Mouse (Mus musculus) liver, embryonic 14.5 days (tissue): Measurements from ENCODE around the gene Pin1. TPM values are rescaled to one million over a fixed set of nuclear protein-coding genes. Genes with fewer than 3 reads are reported as not detected.

Experiments used
- ATAC-seq: fragments of 200-750 bp; cut with Nextera tagmentation; 2 replicates; pipeline ENCODE4 v1.8.0; 2017; ENCODE audit warnings: moderate number of reproducible peaks, mild to moderate bottlenecking, moderate library complexity; ENCODE audit not compliant: insufficient read depth
- DNase-seq, 3 experiments: peaks; one replicate each; pipeline ENCODE4 v3.0.0-alpha.2; 2012 to 2013; ENCODE audit warnings: low read depth in 3 of 3, low spot score in 3 of 3
- H3K27ac ChIP-seq: fragments of 300-500 bp; sonication (generic); 2 replicates; pipeline ENCODE4 v1.5.1; 2014; ENCODE audit warnings: moderate library complexity, mild to moderate bottlenecking, control low read depth, inconsistent platforms
- H3K27me3 ChIP-seq: fragments of 300-500 bp; sonication (generic); 2 replicates; pipeline ENCODE4 v1.6.1; 2014; ENCODE audit warnings: mild to moderate bottlenecking, low read length, moderate library complexity; ENCODE audit not compliant: control insufficient read depth, insufficient read depth
- H3K36me3 ChIP-seq: fragments of 300-500 bp; sonication (generic); replicated peaks from 2 replicates; pipeline ENCODE4 v1.6.1; 2014; ENCODE audit warnings: low read depth; ENCODE audit not compliant: control insufficient read depth, insufficient read depth
- H3K4me1 ChIP-seq, 2 experiments: fragments of 200-500 bp in 1 of 2; fragments of 300-500 bp in 1 of 2; sonication (generic) in 1 of 2; replicated peaks; 2 replicates each; pipeline ENCODE4 v1.6.1; 2012 to 2014; ENCODE audit warnings: antibody characterized with exemption in 1 of 2, inconsistent platforms in 1 of 2, low read length in 1 of 2; ENCODE audit not compliant: control insufficient read depth in 2 of 2, insufficient read depth in 2 of 2
- H3K4me2 ChIP-seq: fragments of 300-500 bp; sonication (generic); 2 replicates; pipeline ENCODE4 v1.6.1; 2014; ENCODE audit warnings: low read depth, mild to moderate bottlenecking, control low read depth, moderate library complexity
- H3K4me3 ChIP-seq, 2 experiments: fragments of 200-500 bp in 1 of 2; fragments of 300-500 bp in 1 of 2; sonication (generic) in 1 of 2; 2 replicates each; pipeline ENCODE4 v1.5.1; 2012 to 2014; ENCODE audit warnings: low read depth in 2 of 2, low read length in 2 of 2, mild to moderate bottlenecking in 2 of 2, control low read depth in 1 of 2, inconsistent platforms in 1 of 2, moderate library complexity in 1 of 2; ENCODE audit not compliant: insufficient read depth in 1 of 2
- H3K9ac ChIP-seq: fragments of 300-500 bp; sonication (generic); replicated peaks from 2 replicates; pipeline ENCODE4 v1.6.1; 2014; ENCODE audit warnings: mild to moderate bottlenecking, control low read depth, moderate library complexity
- H3K9me3 ChIP-seq: fragments of 300-500 bp; sonication (generic); 2 replicates; pipeline ENCODE4 v1.6.1; 2016; ENCODE audit warnings: low read length, mixed read lengths; ENCODE audit not compliant: control insufficient read depth
- CTCF ChIP-seq: IDR thresholded peaks from 2 replicates; pipeline ENCODE4 v1.5.1; 2016; ENCODE audit warnings: antibody characterized with exemption, low read depth, control low read depth
- EP300 ChIP-seq: IDR thresholded peaks from 2 replicates; pipeline ENCODE4 v1.6.1; 2016; ENCODE audit warnings: antibody characterized with exemption, low read depth
- WGBS: fragments of 180-500 bp; shearing (Covaris S2); extraction: QIAGEN DNeasy Blood & Tissue Kit; methylation state at CpG from one replicate; pipeline ENCODE4 v1.1.7; 2014; ENCODE audit not compliant: insufficient replicate concordance; 5-methylcytosine and 5-hydroxymethylcytosine counted together
- polyA plus RNA-seq, 2 experiments: library from polyadenylated mRNA; depleted of rRNA in 1 of 2; stranded (reverse) in 1 of 2; unstranded in 1 of 2; fragments of >200 nt; fragmentation: Nextera tagmentation in 1 of 2; extraction: Ambion mirVana in 1 of 2; gene quantifications; 2 replicates each; pipeline versions ENCODE4 v1.2.1 to v1.2.3; 2012 to 2014

Pin1 gene
- polyA plus RNA-seq, 2 experiments, result 12.5 to 27.1 TPM

DNA sequence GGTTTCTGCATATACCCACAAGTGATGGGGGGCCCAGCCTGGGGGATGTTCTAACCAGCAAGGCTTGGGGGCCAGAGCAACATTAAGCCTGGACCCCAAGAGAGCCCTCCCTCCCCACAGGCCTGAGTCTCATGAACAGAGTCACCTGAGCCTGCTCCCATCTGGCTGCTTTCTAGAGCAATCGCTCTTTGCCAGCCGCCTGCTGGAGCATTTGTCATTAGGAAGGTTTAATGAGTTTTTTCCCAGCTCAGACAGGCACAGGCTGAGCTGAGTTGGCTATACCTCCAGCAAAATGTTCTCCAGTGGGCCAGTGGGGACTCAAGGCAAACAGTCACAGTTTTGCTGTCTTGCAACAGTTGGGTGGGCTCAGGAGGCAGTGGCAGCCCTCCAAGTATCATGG lies 12.5 kb downstream of the Pin1 start:
- H3K4me3 ChIP-seq, result no peak overlapping the region
- ATAC-seq (no peak), DNase-seq (no peak)
- H3K9ac ChIP-seq, result no peak overlapping the region
- H3K27ac ChIP-seq, result no peak overlapping the region
- H3K4me2 ChIP-seq, result no peak overlapping the region
- WGBS, result 75% methylated on average over 2 of the region's 2 CpGs
- peaks cover 4 to 8% of the 10 kb centered on the region in 2 experiments for H3K4me1 ChIP-seq
- H3K36me3 ChIP-seq, result peaks cover 22% of the 10 kb centered on the region
- TF ChIP-seq CTCF, result no peak
- TF ChIP-seq EP300, result no peak
- no peaks in the 10 kb centered on the region for H3K9me3 ChIP-seq
- H3K27me3 ChIP-seq, result no peaks in the 10 kb centered on the region

DNA sequence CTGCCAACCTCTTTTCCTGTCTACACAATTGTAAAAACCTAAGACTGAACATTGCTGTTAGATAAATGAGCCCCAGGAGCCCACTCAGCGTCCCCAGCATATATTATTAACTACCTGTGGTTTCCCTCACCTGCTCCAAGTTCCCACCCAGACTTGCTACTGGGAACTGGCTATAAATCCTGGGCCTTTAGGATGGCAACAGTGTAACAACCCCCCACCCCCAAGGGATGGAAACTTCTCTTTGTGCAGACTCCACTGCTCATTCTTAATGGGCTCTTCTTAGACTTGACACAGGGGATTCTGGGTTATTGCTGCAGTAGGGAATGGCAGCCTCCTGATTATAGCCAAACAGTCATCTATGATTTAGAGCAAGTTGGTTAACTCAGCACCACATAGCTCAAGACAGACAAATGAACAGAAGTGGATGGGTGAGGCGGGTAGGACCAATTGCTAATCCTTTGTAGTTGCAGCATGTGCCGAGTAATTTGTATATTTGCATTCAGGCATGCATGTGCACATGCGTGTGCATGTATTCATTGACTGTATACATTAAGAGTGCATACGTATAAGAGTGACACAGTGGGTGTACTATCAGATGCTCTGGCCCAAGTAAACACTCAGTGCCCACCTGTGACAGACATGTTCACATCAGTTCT lies 13.2 kb downstream of the Pin1 start:
- peaks cover 4 to 8% of the 10 kb centered on the region in 2 experiments for H3K4me1 ChIP-seq
- 71% methylated on average over 5 of the region's 5 CpGs for WGBS

DNA sequence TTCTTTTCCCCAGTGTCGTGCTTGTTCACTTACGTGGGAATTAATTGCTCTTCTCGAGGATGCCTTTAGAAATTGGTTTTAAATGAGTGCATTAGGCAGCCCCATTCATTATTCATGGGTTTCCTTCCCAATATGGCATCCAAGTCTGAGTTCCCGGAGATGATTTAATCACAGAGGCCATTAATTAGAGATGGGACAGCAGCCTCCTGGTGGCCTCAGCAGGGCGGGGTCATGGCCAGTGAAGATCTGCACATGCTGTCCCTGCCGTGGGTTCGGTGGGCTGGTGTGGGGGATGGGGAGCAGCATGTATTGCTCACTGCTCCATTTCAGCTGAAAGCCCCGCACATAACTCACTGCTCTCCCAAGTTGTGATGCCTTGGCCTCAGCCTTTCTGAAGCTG lies 14.0 kb downstream of the Pin1 start:
- H3K27ac ChIP-seq, result no peak overlapping the region
- H3K27me3 ChIP-seq, result no peaks in the 10 kb centered on the region
- 32% methylated on average over 8 of the region's 8 CpGs for whole genome bisulfite sequencing
- TF ChIP-seq EP300 (no peak), CTCF (no peak)
- ATAC-seq (no peak), DNase-seq (no peak)
- peaks cover 4 to 8% of the 10 kb centered on the region in 2 experiments for H3K4me1 ChIP-seq
- H3K4me2 ChIP-seq, result no peak overlapping the region
- H3K9ac ChIP-seq, result no peak overlapping the region
- peaks cover 20% of the 10 kb centered on the region for H3K36me3 ChIP-seq
- no peaks in the 10 kb centered on the region for H3K9me3 ChIP-seq
- H3K4me3 ChIP-seq, result no peak overlapping the region

More for the DNA sequence above, 13.2 kb downstream of the Pin1 start:
- no peaks in the 10 kb centered on the region for H3K27me3 ChIP-seq
- no peak overlapping the region for H3K4me2 ChIP-seq
- H3K4me3 ChIP-seq, result no peak overlapping the region
- H3K27ac ChIP-seq, result no peak overlapping the region
- H3K9me3 ChIP-seq, result no peaks in the 10 kb centered on the region
- DNase-seq, result no peak
- H3K9ac ChIP-seq, result no peak overlapping the region
- H3K36me3 ChIP-seq, result peaks cover 20% of the 10 kb centered on the region
- no peak for ATAC-seq
- TF ChIP-seq CTCF (no peak), EP300 (no peak)

DNA sequence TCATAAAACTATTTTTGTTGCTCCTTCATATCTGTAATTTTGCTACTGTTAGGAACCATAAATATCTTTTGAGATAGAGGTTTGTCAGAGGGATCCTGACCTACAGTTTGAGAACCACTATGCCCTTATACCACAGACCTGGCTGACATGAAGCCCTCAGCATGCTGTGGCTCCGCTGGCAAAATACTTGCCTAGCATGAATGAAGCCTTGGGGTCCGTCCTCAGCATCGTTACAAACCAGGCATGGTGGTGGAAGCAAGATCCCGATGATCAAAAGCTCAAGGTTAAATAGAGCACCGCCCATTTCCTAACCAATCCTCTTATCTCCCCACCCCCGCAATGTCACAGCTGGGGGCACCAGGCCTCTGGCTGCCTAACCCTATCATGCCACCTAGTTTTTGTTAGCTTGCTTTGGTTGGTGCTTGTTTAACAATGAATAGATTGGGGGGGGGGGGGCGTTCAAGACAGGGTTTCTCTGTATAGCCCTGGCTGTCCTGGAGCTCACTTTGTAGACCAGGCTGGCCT lies 14.7 kb downstream of the Pin1 start:
- TF ChIP-seq CTCF (no peak), EP300 (no peak)
- Histone ChIP-seq H3K27me3 (no peaks in the 10 kb centered on the region), H3K9ac (no peak overlapping the region; the same call in 1 of the 2 replicates), H3K9me3 (no peaks in the 10 kb centered on the region), H3K4me1 (peaks cover 4 to 8% of the 10 kb centered on the region in 2 experiments), H3K4me2 (no peak overlapping the region), H3K36me3 (peaks cover 20% of the 10 kb centered on the region), H3K27ac (no peak overlapping the region), H3K4me3 (no peak overlapping the region)
- ATAC-seq (peak; percentile 50; the same call in 1 of the 2 replicates), DNase-seq (no peak)
- WGBS, result 7% methylated on average over 7 of the region's 7 CpGs

DNA sequence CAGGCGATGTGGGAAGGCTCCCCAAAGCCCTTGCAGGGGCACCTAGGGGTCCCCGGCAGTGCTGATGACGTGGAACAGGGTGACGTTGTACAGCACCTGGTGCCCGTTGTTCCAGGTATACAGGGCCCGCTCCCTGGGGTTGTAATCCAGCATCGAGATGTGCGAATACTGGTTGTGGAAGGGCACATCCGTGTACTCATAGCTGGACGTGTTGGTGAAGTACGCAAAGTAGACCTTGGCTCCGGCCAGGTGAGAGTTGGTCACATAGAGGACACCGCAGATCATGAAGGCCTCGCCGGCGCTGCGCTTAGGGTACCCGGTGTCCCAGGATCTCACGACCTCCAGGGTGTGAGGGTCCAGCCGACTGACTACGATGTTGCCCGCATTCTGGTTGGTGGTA lies 16.2 kb downstream of the Pin1 start:
- H3K4me3 ChIP-seq, result no peak overlapping the region
- H3K27me3 ChIP-seq, result no peaks in the 10 kb centered on the region
- WGBS, result 85% methylated on average over 22 of the region's 22 CpGs
- peaks cover 12% of the 10 kb centered on the region for H3K36me3 ChIP-seq
- ATAC-seq (no peak), DNase-seq (no peak)
- H3K27ac ChIP-seq, result no peak overlapping the region
- TF ChIP-seq EP300 (no peak), CTCF (no peak)
- H3K4me1 ChIP-seq, result peaks cover 4 to 8% of the 10 kb centered on the region in 2 experiments
- no peak overlapping the region for H3K9ac ChIP-seq
- H3K4me2 ChIP-seq, result no peak overlapping the region
- no peaks in the 10 kb centered on the region for H3K9me3 ChIP-seq
